Mouse (Mus musculus): ENCODE measurements around the gene Slc35e4. TPM values are rescaled to one million over a fixed set of nuclear protein-coding genes. Genes with fewer than 3 reads are reported as not detected.

The Slc35e4 gene
- total and polyA plus RNA-seq, 2 experiments from 2014 or later, result 3.2 to 9.8 TPM

- no peak for TF ChIP-seq CTCF (IDR thresholded peaks at IDR 0.05; ENCODE audit: low read depth)
- no peak for TF ChIP-seq EP300 (IDR thresholded peaks at IDR 0.05; ENCODE audit: low read depth)
Measured at GRCm38 (mm10) chr11:3922115-3922514, 7.7 kb upstream of the Slc35e4 start.

GRCm38 (mm10) chr11:3921281-3921850, 6.9 kb upstream of the Slc35e4 start:
- peak; percentile 45; the same call in 1 of the 2 replicates for ATAC-seq (ENCODE audit: insufficient read depth, low read depth)
- 18% methylated on average over 8 of the region's 8 CpGs for WGBS
- Histone ChIP-seq H3K9ac (replicated peaks; ENCODE audit: low read depth, low read length) (no peak overlapping the region), H3K4me2 (ENCODE audit: low read depth, low read length) (no peak overlapping the region), H3K4me1 (ENCODE audit: control insufficient read depth, insufficient read depth) (no peaks in the 10 kb centered on the region), H3K4me3 (ENCODE audit: low read depth, low read length) (no peak overlapping the region), H3K27me3 (ENCODE audit: control insufficient read depth, insufficient read depth, low read length) (no peaks in the 10 kb centered on the region), H3K36me3 (replicated peaks; ENCODE audit: control insufficient read depth, insufficient read depth, low read length) (peaks cover 49% of the 10 kb centered on the region), H3K9me3 (replicated peaks; ENCODE audit: control insufficient read depth, low read length) (no peaks in the 10 kb centered on the region), H3K27ac (ENCODE audit: low read depth) (no peak overlapping the region)
- peak; percentile 52 for DNase-seq (ENCODE audit: low spot score)
- peak; percentile 84 for TF ChIP-seq CTCF (IDR thresholded peaks at IDR 0.05; ENCODE audit: low read depth)
- no peak for TF ChIP-seq EP300 (IDR thresholded peaks at IDR 0.05; ENCODE audit: low read depth)

More at GRCm38 (mm10) chr11:3922115-3922514, 7.7 kb upstream of the Slc35e4 start:
- Histone ChIP-seq H3K9ac (replicated peaks; ENCODE audit: low read depth, low read length) (no peak overlapping the region), H3K4me1 (ENCODE audit: control insufficient read depth, insufficient read depth) (no peaks in the 10 kb centered on the region), H3K27ac (ENCODE audit: low read depth) (no peak overlapping the region), H3K4me2 (ENCODE audit: low read depth, low read length) (no peak overlapping the region), H3K4me3 (ENCODE audit: low read depth, low read length) (no peak overlapping the region), H3K36me3 (replicated peaks; ENCODE audit: control insufficient read depth, insufficient read depth, low read length) (peaks cover 57% of the 10 kb centered on the region), H3K27me3 (ENCODE audit: control insufficient read depth, insufficient read depth, low read length) (no peaks in the 10 kb centered on the region), H3K9me3 (replicated peaks; ENCODE audit: control insufficient read depth, low read length) (no peaks in the 10 kb centered on the region)
- DNase-seq (ENCODE audit: low spot score) (no peak), ATAC-seq (ENCODE audit: insufficient read depth, low read depth) (no peak)
- 89% methylated on average over 9 of the region's 9 CpGs for WGBS

- no peak for DNase-seq (ENCODE audit: low spot score)
- 86% methylated on average over 7 of the region's 7 CpGs for WGBS
- Histone ChIP-seq H3K4me3 (ENCODE audit: low read depth, low read length) (no peak overlapping the region), H3K4me2 (ENCODE audit: low read depth, low read length) (no peak overlapping the region), H3K36me3 (replicated peaks; ENCODE audit: control insufficient read depth, insufficient read depth, low read length) (peaks cover 41% of the 10 kb centered on the region), H3K27ac (ENCODE audit: low read depth) (no peak overlapping the region), H3K27me3 (ENCODE audit: control insufficient read depth, insufficient read depth, low read length) (no peaks in the 10 kb centered on the region), H3K9ac (replicated peaks; ENCODE audit: low read depth, low read length) (no peak overlapping the region), H3K9me3 (replicated peaks; ENCODE audit: control insufficient read depth, low read length) (no peaks in the 10 kb centered on the region), H3K4me1 (ENCODE audit: control insufficient read depth, insufficient read depth) (no peaks in the 10 kb centered on the region)
- no peak for ATAC-seq (ENCODE audit: insufficient read depth, low read depth)
- TF ChIP-seq EP300 (IDR thresholded peaks at IDR 0.05; ENCODE audit: low read depth) (no peak), CTCF (IDR thresholded peaks at IDR 0.05; ENCODE audit: low read depth) (no peak)
Measured at GRCm38 (mm10) chr11:3920476-3920875, 6.0 kb upstream of the Slc35e4 start.

- DNase-seq (ENCODE audit: low spot score) (no peak), ATAC-seq (ENCODE audit: insufficient read depth, low read depth) (no peak)
- Histone ChIP-seq H3K27me3 (ENCODE audit: control insufficient read depth, insufficient read depth, low read length) (no peaks in the 10 kb centered on the region), H3K9me3 (replicated peaks; ENCODE audit: control insufficient read depth, low read length) (no peaks in the 10 kb centered on the region), H3K36me3 (replicated peaks; ENCODE audit: control insufficient read depth, insufficient read depth, low read length) (peaks cover 23% of the 10 kb centered on the region), H3K4me3 (ENCODE audit: low read depth, low read length) (no peak overlapping the region), H3K9ac (replicated peaks; ENCODE audit: low read depth, low read length) (no peak overlapping the region), H3K4me1 (ENCODE audit: control insufficient read depth, insufficient read depth) (peaks cover 4% of the 10 kb centered on the region; the same call in 1 of the 2 replicates), H3K27ac (ENCODE audit: low read depth) (no peak overlapping the region), H3K4me2 (ENCODE audit: low read depth, low read length) (no peak overlapping the region)
- 55% methylated on average over 1 of the region's 1 CpGs for WGBS
- TF ChIP-seq CTCF (IDR thresholded peaks at IDR 0.05; ENCODE audit: low read depth) (peak; percentile 39), EP300 (IDR thresholded peaks at IDR 0.05; ENCODE audit: low read depth) (no peak)
Measured at GRCm38 (mm10) chr11:3918738-3919137, 4.3 kb upstream of the Slc35e4 start.

- Histone ChIP-seq H3K27me3 (ENCODE audit: control insufficient read depth, insufficient read depth, low read length) (no peaks in the 10 kb centered on the region), H3K27ac (ENCODE audit: low read depth) (peak overlapping the region; percentile 57), H3K4me1 (ENCODE audit: control insufficient read depth, insufficient read depth) (peaks cover 26% of the 10 kb centered on the region), H3K9ac (replicated peaks; ENCODE audit: low read depth, low read length) (peak overlapping the region; percentile 58), H3K4me2 (ENCODE audit: low read depth, low read length) (peak overlapping the region; percentile 88), H3K4me3 (ENCODE audit: low read depth, low read length) (peak overlapping the region; percentile 59), H3K9me3 (replicated peaks; ENCODE audit: control insufficient read depth, low read length) (no peaks in the 10 kb centered on the region), H3K36me3 (replicated peaks; ENCODE audit: control insufficient read depth, insufficient read depth, low read length) (no peaks in the 10 kb centered on the region)
- peak; percentile 86 for ATAC-seq (ENCODE audit: insufficient read depth, low read depth)
- under 1% methylated on average over 63 of the region's 65 CpGs for WGBS
- peak; percentile 75 for DNase-seq (ENCODE audit: low spot score)
- TF ChIP-seq EP300 (IDR thresholded peaks at IDR 0.05; ENCODE audit: low read depth), result no peak
- TF ChIP-seq CTCF (IDR thresholded peaks at IDR 0.05; ENCODE audit: low read depth), result no peak
Measured at GRCm38 (mm10) chr11:3913316-3914108, 952 bp downstream of the Slc35e4 start.

Data from heart, postnatal 0 days (tissue).